Mouse (Mus musculus) CH12.LX (cell line): ENCODE results near the gene Spdef. TPM values are rescaled to one million over a fixed set of nuclear protein-coding genes. Genes with fewer than 3 reads are reported as not detected.

Experiments used
- DNase-seq: peaks from one replicate; pipeline ENCODE4 v3.0.0-alpha.2; 2013; ENCODE audit errors: extremely low read depth
- H3K27ac ChIP-seq: 2 replicates; pipeline ENCODE4 v1.5.1; 2012; ENCODE audit warnings: low read depth, mild to moderate bottlenecking, control low read depth, moderate library complexity; ENCODE audit not compliant: insufficient read depth
- H3K27me3 ChIP-seq: replicated peaks from 2 replicates; pipeline ENCODE3; 2012; ENCODE audit warnings: inconsistent platforms
- H3K36me3 ChIP-seq, 2 experiments: replicated peaks in 1 of 2; 2 replicates each; pipeline versions ENCODE3 to v1.6.1; 2012; ENCODE audit warnings: inconsistent platforms in 1 of 2, low read length in 1 of 2, mild to moderate bottlenecking in 1 of 2, mixed read lengths in 1 of 2, moderate library complexity in 1 of 2; ENCODE audit not compliant: control insufficient read depth in 1 of 2, insufficient read depth in 1 of 2
- H3K4me1 ChIP-seq, 2 experiments: 2 replicates each; pipeline ENCODE4 v1.6.1; 2012; ENCODE audit warnings: inconsistent platforms in 1 of 2, moderate library complexity in 1 of 2; ENCODE audit not compliant: insufficient read depth in 2 of 2, control insufficient read depth in 1 of 2
- H3K4me2 ChIP-seq: 2 replicates; pipeline ENCODE4 v1.6.1; 2012; ENCODE audit warnings: low read depth, mild to moderate bottlenecking, control low read depth; ENCODE audit not compliant: poor library complexity, insufficient read depth, severe bottlenecking
- H3K4me3 ChIP-seq, 3 experiments: fragments of 150-350 bp in 1 of 3; sonication (generic) in 1 of 3; replicated peaks in 1 of 3; 2 replicates each; pipeline versions ENCODE3 to v1.5.1; 2011 to 2012; ENCODE audit warnings: low read depth in 2 of 3, low read length in 2 of 3, mild to moderate bottlenecking in 2 of 3, moderate library complexity in 2 of 3, control low read depth in 1 of 3, improper control_type of control experiment in 1 of 3, inconsistent platforms in 1 of 3, mixed read lengths in 1 of 3; ENCODE audit not compliant: poor library complexity in 1 of 3
- H3K79me2 ChIP-seq: replicated peaks from 2 replicates; pipeline ENCODE4 v1.6.1; 2012; ENCODE audit warnings: mild to moderate bottlenecking, moderate library complexity; ENCODE audit not compliant: control insufficient read depth, poor library complexity, insufficient read depth, severe bottlenecking; ENCODE audit errors: extremely low read depth
- H3K9ac ChIP-seq: 2 replicates; pipeline ENCODE4 v1.6.1; 2012; ENCODE audit warnings: low read depth, mild to moderate bottlenecking, control low read depth, moderate library complexity; ENCODE audit not compliant: insufficient read depth
- H3K9me3 ChIP-seq: replicated peaks from 2 replicates; pipeline ENCODE3; 2012; ENCODE audit warnings: low read length, inconsistent platforms, mixed read lengths
- CHD1 ChIP-seq: IDR thresholded peaks from 2 replicates; pipeline ENCODE4 v1.6.1; 2012; ENCODE audit warnings: low read depth, low read length, improper control_type of control experiment, inconsistent platforms
- CHD2 ChIP-seq: IDR thresholded peaks from 2 replicates; pipeline ENCODE4 v1.6.1; 2011; ENCODE audit warnings: low read length, improper control_type of control experiment
- CTCF ChIP-seq, 2 experiments: IDR thresholded peaks in 1 of 2; conservative IDR thresholded peaks in 1 of 2; 2 replicates each; pipeline ENCODE4 v1.5.1; 2011 to 2012; ENCODE audit warnings: low read depth in 2 of 2, low read length in 2 of 2, improper control_type of control experiment in 1 of 2, inconsistent platforms in 1 of 2, mild to moderate bottlenecking in 1 of 2, moderate library complexity in 1 of 2
- E2F4 ChIP-seq: IDR thresholded peaks from 2 replicates; pipeline ENCODE4 v1.6.1; 2011; ENCODE audit warnings: low read depth, low read length, improper control_type of control experiment; ENCODE audit not compliant: insufficient replicate concordance
- HCFC1 ChIP-seq: IDR thresholded peaks from 2 replicates; pipeline ENCODE4 v1.6.1; 2012; ENCODE audit warnings: low read depth, mild to moderate bottlenecking, inconsistent platforms, low read length, improper control_type of control experiment
- IRF4 ChIP-seq: IDR thresholded peaks from 2 replicates; pipeline ENCODE4 v1.6.1; 2014; ENCODE audit warnings: low read depth, mild to moderate bottlenecking, inconsistent platforms, low read length, improper control_type of control experiment
- JUN ChIP-seq: IDR thresholded peaks from 2 replicates; pipeline ENCODE4 v1.6.1; 2011; ENCODE audit warnings: low read depth, mild to moderate bottlenecking, low read length, improper control_type of control experiment, moderate library complexity; ENCODE audit not compliant: insufficient read depth
- KAT2A ChIP-seq: IDR thresholded peaks from 2 replicates; pipeline ENCODE4 v1.6.1; 2012; ENCODE audit warnings: low read length, improper control_type of control experiment, inconsistent platforms; ENCODE audit not compliant: insufficient replicate concordance
- MAFK ChIP-seq: IDR thresholded peaks from 2 replicates; pipeline ENCODE4 v1.6.1; 2011; ENCODE audit warnings: low read length, improper control_type of control experiment; ENCODE audit not compliant: insufficient replicate concordance
- MAX ChIP-seq: IDR thresholded peaks from 2 replicates; pipeline ENCODE4 v1.6.1; 2011; ENCODE audit warnings: low read length, improper control_type of control experiment
- MAZ ChIP-seq: IDR thresholded peaks from 2 replicates; pipeline ENCODE4 v1.6.1; 2012; ENCODE audit warnings: low read depth, mild to moderate bottlenecking, inconsistent platforms, low read length, improper control_type of control experiment, moderate library complexity
- MEF2A ChIP-seq: IDR thresholded peaks from 2 replicates; pipeline ENCODE4 v1.6.1; 2014; ENCODE audit warnings: low read depth, mild to moderate bottlenecking, inconsistent platforms, low read length, improper control_type of control experiment, borderline replicate concordance
- MXI1 ChIP-seq: IDR thresholded peaks from 2 replicates; pipeline ENCODE4 v1.6.1; 2011; ENCODE audit warnings: mild to moderate bottlenecking, low read depth, low read length, improper control_type of control experiment
- MYC ChIP-seq: IDR thresholded peaks from 2 replicates; pipeline ENCODE4 v1.6.1; 2011; ENCODE audit warnings: low read depth, mild to moderate bottlenecking, improper control_type of control experiment, low read length
- NELFE ChIP-seq: IDR thresholded peaks from 2 replicates; pipeline ENCODE4 v1.6.1; 2011; ENCODE audit warnings: low read depth, low read length, improper control_type of control experiment
- NRF1 ChIP-seq: IDR thresholded peaks from 2 replicates; pipeline ENCODE4 v1.6.1; 2014; ENCODE audit warnings: low read depth, mild to moderate bottlenecking, inconsistent platforms, low read length, improper control_type of control experiment, moderate library complexity
- PAX5 ChIP-seq: IDR thresholded peaks from 2 replicates; pipeline ENCODE4 v1.6.1; 2012; ENCODE audit warnings: low read length, inconsistent platforms, mixed read lengths
- POLR2A ChIP-seq: IDR thresholded peaks from 2 replicates; pipeline ENCODE4 v1.6.1; 2011; ENCODE audit warnings: low read depth, mild to moderate bottlenecking, improper control_type of control experiment, low read length
- POLR2AphosphoS2 ChIP-seq: IDR thresholded peaks from 2 replicates; pipeline ENCODE4 v1.6.1; 2011; ENCODE audit warnings: low read depth, low read length, improper control_type of control experiment
- RCOR1 ChIP-seq: conservative IDR thresholded peaks from 2 replicates; pipeline ENCODE4 v1.6.1; 2012; ENCODE audit warnings: low read depth, mild to moderate bottlenecking, inconsistent platforms, low read length, improper control_type of control experiment
- TBP ChIP-seq: conservative IDR thresholded peaks from 2 replicates; pipeline ENCODE4 v1.6.1; 2011; ENCODE audit warnings: low read depth, low read length, improper control_type of control experiment
- USF1 ChIP-seq: IDR thresholded peaks from 2 replicates; pipeline ENCODE4 v1.6.1; 2014; ENCODE audit warnings: low read depth, mild to moderate bottlenecking, inconsistent platforms, low read length, improper control_type of control experiment
- ZNF384 ChIP-seq: IDR thresholded peaks from 2 replicates; pipeline ENCODE4 v1.6.1; 2012; ENCODE audit warnings: low read depth, low read length, improper control_type of control experiment, inconsistent platforms
- dilution Hi-C: fragments of 300-500 bp; cut with MboI; formaldehyde crosslinking; loops from 2 replicates; pipeline ENCODE4 v1.14.3; 2020; ENCODE audit warnings: low sequenced_read_pairs; ENCODE audit not compliant: extremely low pct_unique_long_range_greater_than_20kb, extremely low pct_ligation_motif_present
- in situ Hi-C: fragments of 300-500 bp; cut with MboI; formaldehyde crosslinking; loops from 3 replicates; pipeline ENCODE4 v1.14.3; 2019; ENCODE audit warnings: low sequenced_read_pairs, low pct_ligation_motif_present, low pct_unique_long_range_greater_than_20kb, mixed read lengths
- polyA plus RNA-seq: library from polyadenylated mRNA; unstranded; fragments of >175 nt; gene quantifications from 2 replicates; pipeline ENCODE4 v1.2.1, GENCODE M21; 2012; ENCODE audit warnings: low read depth; ENCODE audit not compliant: insufficient read length
- total RNA-seq, 2 experiments: library from RNA; depleted of rRNA; stranded (reverse); fragments of 300-350 nt in 1 of 2; fragments of >200 nt in 1 of 2; gene quantifications; 2 replicates each; pipeline ENCODE4 v1.2.3; 2012 to 2014

The Spdef gene
- total and polyA plus RNA-seq, 3 experiments: not detected

DNA sequence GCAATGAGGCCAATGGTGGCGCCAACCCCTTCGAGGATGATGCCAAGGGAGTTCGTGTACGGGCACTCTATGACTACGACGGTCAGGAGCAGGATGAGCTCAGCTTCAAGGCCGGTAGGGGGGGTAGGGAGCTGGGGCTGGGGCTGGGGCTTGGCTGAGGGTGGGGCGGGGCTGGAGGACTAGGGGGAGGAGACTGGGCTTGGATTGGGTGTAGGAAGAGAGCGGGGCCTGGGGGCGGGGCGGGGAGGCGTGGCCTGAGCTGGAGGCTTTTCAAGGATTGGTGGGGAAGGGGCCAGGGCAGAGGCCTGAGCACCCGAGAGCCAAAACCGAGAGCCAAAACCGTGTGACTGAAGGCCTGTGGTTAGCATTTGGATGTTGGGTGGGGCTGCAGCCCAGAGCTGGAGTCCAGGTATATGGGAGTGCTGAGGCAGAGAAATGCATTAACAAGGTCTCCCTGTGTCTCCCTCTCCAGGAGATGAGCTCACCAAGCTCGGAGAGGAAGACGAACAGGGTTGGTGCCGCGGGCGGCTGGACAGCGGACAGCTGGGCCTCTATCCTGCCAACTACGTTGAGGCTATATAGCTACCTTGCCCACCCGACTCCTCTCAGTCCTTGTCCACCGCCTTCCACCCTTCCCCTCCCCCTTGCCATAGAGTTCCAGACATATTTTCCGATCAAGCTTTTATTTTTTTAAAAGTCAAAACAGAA lies 20.6 kb downstream of the Spdef start:
- Histone ChIP-seq H3K4me1 (peaks cover 16 to 33% of the 10 kb centered on the region in 2 experiments), H3K27me3 (no peaks in the 10 kb centered on the region), H3K36me3 (peaks cover 5 to 36% of the 10 kb centered on the region in 2 experiments), H3K27ac (no peak overlapping the region), H3K4me3 (no peak overlapping the region), H3K4me2 (no peak overlapping the region), H3K9me3 (no peaks in the 10 kb centered on the region), H3K79me2 (no peaks in the 10 kb centered on the region), H3K9ac (no peak overlapping the region)
- in situ Hi-C loops (no loop called here), dilution Hi-C loops (no loop called here)
- no peak for DNase-seq
- TF ChIP-seq PAX5 (no peak), CHD2 (no peak), MAFK (no peak), TBP (no peak), CHD1 (no peak), KAT2A (no peak), MXI1 (no peak), NRF1 (no peak), MAZ (no peak), CTCF (conservative IDR thresholded peaks at IDR 0.05 in 1 of 2, IDR thresholded peaks at IDR 0.05 in 1 of 2; ENCODE audit: low read depth in 2 of 2, low read length in 2 of 2) (no peak), MYC (no peak), POLR2AphosphoS2 (no peak), MEF2A (no peak), HCFC1 (no peak), MAX (no peak)

GRCm38 (mm10) chr17:27705661-27706060 lies 23.1 kb downstream of the Spdef start:
- H3K4me1 ChIP-seq: peaks cover 20 to 33% of the 10 kb centered on the region in 2 experiments
- no peak for TF ChIP-seq NELFE
- TF ChIP-seq HCFC1: no peak
- TF ChIP-seq USF1: no peak
- no peak for TF ChIP-seq POLR2A
- no peak for TF ChIP-seq TBP
- TF ChIP-seq RCOR1: no peak
- TF ChIP-seq E2F4: no peak
- TF ChIP-seq POLR2AphosphoS2: no peak
- TF ChIP-seq MEF2A: no peak
- no peak for TF ChIP-seq CHD2
- no peak for TF ChIP-seq MXI1
- no peak for TF ChIP-seq MYC
- TF ChIP-seq ZNF384: no peak
- TF ChIP-seq JUN: no peak
- no peak for TF ChIP-seq IRF4
- TF ChIP-seq MAZ: no peak
- TF ChIP-seq, all 38 proteins: peak for 0
- H3K9ac ChIP-seq: no peak overlapping the region
- H3K9me3 ChIP-seq: peaks cover 2% of the 10 kb centered on the region
- in situ Hi-C loops (no loop called here), dilution Hi-C loops (no loop called here)
- no peak overlapping the region for H3K27ac ChIP-seq
- H3K36me3 ChIP-seq: peaks cover 5 to 44% of the 10 kb centered on the region in 2 experiments
- DNase-seq: no peak
- no peak overlapping the region for H3K4me3 ChIP-seq
- H3K79me2 ChIP-seq: no peaks in the 10 kb centered on the region
- no peaks in the 10 kb centered on the region for H3K27me3 ChIP-seq
- no peak overlapping the region for H3K4me2 ChIP-seq
